Mouse (Mus musculus) CH12F3 (cell line): ENCODE results near the gene Lmo1.
"Not testable (repeated sequence)": the region's sequence is repeated elsewhere in the genome, so short reads cannot be mapped to it uniquely, and the experiment has no call there.

Source experiments
- in situ Hi-C: fragments of 300-500 bp; cut with MboI; formaldehyde crosslinking; loops from 2 replicates; pipeline ENCODE4 v1.14.3; 2020; ENCODE audit warnings: low sequenced_read_pairs

Lmo1 gene

GRCm38 (mm10) chr7:109129442-109129841 lies 45.6 kb downstream of the Lmo1 start:
- in situ Hi-C loops, result loop anchor here (25.0 kb wide), 1 partner anchor 283 kb away; no protein-coding TSS in a partner anchor

DNA sequence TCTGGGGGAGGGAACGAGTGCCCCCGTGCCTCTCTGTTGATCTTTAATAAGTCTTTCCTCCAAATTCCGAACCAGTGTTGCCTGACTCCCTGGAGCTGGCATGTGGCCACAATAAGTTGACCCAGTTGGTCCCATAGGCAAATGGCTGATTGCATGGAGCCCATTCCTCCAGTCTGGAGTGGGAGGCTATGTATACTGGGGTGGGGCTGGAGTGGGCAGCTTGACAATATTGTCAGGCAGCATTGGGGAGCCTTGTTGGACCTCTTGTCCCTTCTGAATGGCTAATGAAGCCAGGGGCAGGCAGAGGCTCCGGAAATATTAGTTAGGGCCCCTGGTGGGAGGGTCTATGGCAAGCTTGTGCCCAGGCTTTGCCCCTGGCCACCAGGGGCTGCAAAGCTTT lies 59.1 kb downstream of the Lmo1 start:
- in situ Hi-C loops, result no loop called here

DNA sequence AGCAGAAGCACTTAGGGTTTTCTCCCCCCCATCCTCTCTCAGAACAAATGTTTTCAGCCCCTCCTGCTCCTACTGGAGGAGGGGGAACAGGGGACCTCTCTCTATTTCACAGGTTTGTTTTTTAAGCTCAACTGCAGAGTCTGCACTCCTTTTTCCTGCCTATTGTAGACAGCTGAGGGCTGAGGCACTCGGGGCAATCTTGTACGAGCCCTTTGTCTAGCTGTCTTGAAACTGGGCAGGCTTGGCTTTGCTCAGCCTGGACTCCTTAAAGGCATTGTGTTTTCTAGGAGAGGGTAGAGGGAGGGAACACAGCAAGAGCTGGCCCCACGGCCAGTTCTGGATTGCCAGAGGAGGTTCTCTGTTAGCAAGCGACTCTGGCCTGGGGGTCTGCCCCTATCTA lies 59.5 kb downstream of the Lmo1 start:
- in situ Hi-C loops, result not testable (repeated sequence)

DNA sequence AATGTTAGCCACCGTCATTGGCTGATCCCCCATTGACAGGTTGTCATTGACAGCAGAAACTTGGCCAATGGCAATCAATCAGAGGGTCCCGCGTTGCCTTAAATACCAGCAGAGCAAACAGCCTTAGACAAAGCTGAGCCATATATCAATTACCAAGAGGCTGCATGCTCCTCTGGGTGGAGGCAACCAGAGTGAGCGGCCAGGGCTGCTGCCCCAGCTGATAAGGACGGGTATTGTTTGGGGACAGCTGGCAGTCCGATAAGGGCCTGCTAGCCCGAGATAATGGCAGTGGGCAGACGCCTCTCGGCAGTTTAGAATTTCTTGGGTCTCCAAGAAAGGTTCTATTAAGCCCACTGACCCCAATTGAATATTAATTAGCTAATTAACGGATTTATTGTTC lies 60.1 kb downstream of the Lmo1 start:
- in situ Hi-C loops, result no loop called here

- in situ Hi-C loops, result no loop called here
Observed at GRCm38 (mm10) chr7:109111000-109111399, 64.0 kb downstream of the Lmo1 start.

GRCm38 (mm10) chr7:109104894-109105293 lies 70.1 kb downstream of the Lmo1 start:
- in situ Hi-C loops, result no loop called here

GRCm38 (mm10) chr7:109101167-109101566 lies 73.8 kb downstream of the Lmo1 start:
- in situ Hi-C loops, result no loop called here

GRCm38 (mm10) chr7:109098145-109099018 lies 76.6 kb downstream of the Lmo1 start:
- in situ Hi-C loops, result no loop called here

DNA sequence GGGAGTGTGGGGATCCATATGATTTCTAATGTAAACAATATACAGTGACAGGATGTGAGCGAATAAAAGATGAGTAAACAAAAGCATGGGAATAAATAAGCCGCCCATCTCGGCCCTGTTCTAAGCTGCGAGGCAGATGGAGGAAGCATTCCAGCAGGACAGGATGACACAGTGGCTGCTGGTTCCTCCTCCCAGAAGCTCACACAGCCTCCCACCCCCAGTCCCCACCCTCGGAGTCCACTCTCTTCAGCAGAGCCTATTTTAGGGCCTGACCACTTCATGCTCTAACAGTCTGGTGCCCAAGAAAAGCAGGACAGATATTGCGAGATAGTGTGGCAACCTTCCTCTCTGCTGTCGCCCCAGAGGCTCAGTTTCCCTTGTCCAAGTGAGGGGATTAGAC lies 77.8 kb downstream of the Lmo1 start:
- in situ Hi-C loops, result no loop called here

DNA sequence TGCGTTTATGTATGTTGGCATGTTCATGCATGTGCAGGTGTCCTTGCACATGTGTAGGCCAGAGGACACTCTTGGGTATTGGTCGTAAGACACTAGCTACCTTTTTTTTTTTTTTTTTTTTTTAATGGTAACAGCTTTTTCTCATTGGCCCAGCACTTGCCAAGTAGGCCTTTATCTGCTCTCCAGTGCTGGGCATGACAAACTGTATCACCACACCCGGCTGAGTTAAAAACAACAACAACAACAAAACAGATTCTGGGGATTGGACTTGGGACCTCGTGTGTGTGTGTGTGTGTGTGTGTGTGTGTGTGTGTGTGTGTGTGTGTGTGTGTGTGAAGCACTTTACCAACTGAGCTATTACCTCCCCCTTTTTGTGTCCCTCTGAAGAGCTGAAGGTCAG lies 78.4 kb downstream of the Lmo1 start:
- in situ Hi-C loops, result no loop called here

GRCm38 (mm10) chr7:109094294-109094693 lies 80.7 kb downstream of the Lmo1 start:
- in situ Hi-C loops, result no loop called here

- in situ Hi-C loops, result not testable (repeated sequence)
Observed at GRCm38 (mm10) chr7:109091316-109091715, 83.7 kb downstream of the Lmo1 start.
